Mouse (Mus musculus) ES-E14 (cell line): Measurements from ENCODE around the gene Rpl28. TPM values are rescaled to one million over a fixed set of nuclear protein-coding genes. Genes with fewer than 3 reads are reported as not detected.

Experiments
- DNase-seq: peaks from one replicate; pipeline ENCODE4 v3.0.0-alpha.2; 2013; ENCODE audit warnings: low read depth, low spot score
- H3K27ac ChIP-seq: 2 replicates; pipeline ENCODE4 v1.5.1; 2012; ENCODE audit warnings: low read depth, mild to moderate bottlenecking, low read length, moderate library complexity, mixed read lengths; ENCODE audit not compliant: poor library complexity, insufficient read depth, severe bottlenecking
- H3K36me3 ChIP-seq: 2 replicates; pipeline ENCODE4 v1.6.1; 2012; ENCODE audit warnings: mild to moderate bottlenecking, low read length, moderate library complexity, mixed read lengths; ENCODE audit not compliant: control insufficient read depth, poor library complexity, insufficient read depth, severe bottlenecking
- H3K4me1 ChIP-seq, 2 experiments: fragments of 150-350 bp in 1 of 2; sonication (generic) in 1 of 2; 2 replicates each; pipeline ENCODE4 v1.6.1; 2012; ENCODE audit warnings: low read length in 2 of 2, mild to moderate bottlenecking in 1 of 2, mixed read lengths in 1 of 2; ENCODE audit not compliant: control insufficient read depth in 2 of 2, insufficient read depth in 2 of 2, poor library complexity in 1 of 2
- H3K4me3 ChIP-seq, 2 experiments: fragments of 150-350 bp in 1 of 2; sonication (generic) in 1 of 2; 2 replicates each; pipeline ENCODE4 v1.5.1; 2012; ENCODE audit warnings: low read length in 2 of 2, low read depth in 1 of 2, mild to moderate bottlenecking in 1 of 2, mixed read lengths in 1 of 2; ENCODE audit not compliant: insufficient read depth in 1 of 2, poor library complexity in 1 of 2, severe bottlenecking in 1 of 2
- H3K9ac ChIP-seq: 2 replicates; pipeline ENCODE4 v1.6.1; 2012; ENCODE audit warnings: low read depth, mild to moderate bottlenecking, low read length, mixed read lengths; ENCODE audit not compliant: poor library complexity, insufficient read depth, severe bottlenecking
- H3K9me3 ChIP-seq: fragments of 150-350 bp; sonication (generic); 2 replicates; pipeline ENCODE4 v1.6.1; 2012; ENCODE audit warnings: low read depth, mild to moderate bottlenecking, low read length; ENCODE audit not compliant: control insufficient read depth, insufficient read depth
- CHD2 ChIP-seq: IDR thresholded peaks from 2 replicates; pipeline ENCODE4 v1.6.1; 2014; ENCODE audit warnings: mild to moderate bottlenecking, low read depth, low read length, inconsistent platforms
- HCFC1 ChIP-seq: IDR thresholded peaks from 2 replicates; pipeline ENCODE4 v1.6.1; 2012; ENCODE audit warnings: low read length, inconsistent platforms, borderline replicate concordance; ENCODE audit not compliant: insufficient read depth
- MAFK ChIP-seq: IDR thresholded peaks from 2 replicates; pipeline ENCODE4 v1.6.1; 2014; ENCODE audit warnings: mild to moderate bottlenecking, low read depth, low read length, inconsistent platforms; ENCODE audit not compliant: insufficient read depth
- ZC3H11A ChIP-seq: IDR thresholded peaks from 2 replicates; pipeline ENCODE4 v1.6.1; 2012; ENCODE audit warnings: low read depth, mild to moderate bottlenecking, inconsistent platforms, low read length, borderline replicate concordance
- ZNF384 ChIP-seq: IDR thresholded peaks from 2 replicates; pipeline ENCODE4 v1.6.1; 2012; ENCODE audit warnings: low read depth, low read length, inconsistent platforms
- in situ Hi-C, 2 experiments: fragments of 600-800 bp; cut with MboI; formaldehyde crosslinking; loops; one replicate each; pipeline ENCODE4 v1.15.1; 2025; ENCODE audit warnings: low sequenced_read_pairs in 2 of 2, inconsistent platforms in 1 of 2; ENCODE audit not compliant: unreplicated experiment in 2 of 2
- total RNA-seq: library from RNA; depleted of rRNA; stranded (reverse); fragments of 300-350 nt; gene quantifications from 2 replicates; pipeline ENCODE4 v1.2.3, GENCODE M21; 2012

Rpl28 gene
- total RNA-seq, 1 experiment: 1,352 TPM

- Histone ChIP-seq H3K36me3 (peaks cover 12% of the 10 kb centered on the region), H3K9me3 (no peaks in the 10 kb centered on the region), H3K4me3 (peak within 1 kb of the TSS; percentile 92 to 95), H3K4me1 (peaks cover 2 to 9% of the 10 kb centered on the region in 2 experiments; a peak in 2 of 4 replicates), H3K9ac (peak within 1 kb of the TSS; percentile 92), H3K27ac (peak within 1 kb of the TSS; percentile 89)
- TF ChIP-seq ZNF384 (no peak), CHD2 (peak; percentile 61; the same call in 1 of the 2 replicates), HCFC1 (no peak; the same call in 1 of the 2 replicates), ZC3H11A (no peak), MAFK (no peak)
- DNase-seq: peak; percentile 98
- in situ Hi-C loops: no loop called here
These were observed 39.7 kb upstream of the Rpl28 start, which contains the start of gene Cox6b2 for GRCm38 (mm10) chr7:4752821-4753570. Cox6b2 (minus strand) TSS chr7:4753094.

- H3K9ac ChIP-seq: no peak overlapping the region
- in situ Hi-C loops: no loop called here
- TF ChIP-seq ZNF384: no peak
- TF ChIP-seq ZC3H11A: no peak
- no peak for TF ChIP-seq MAFK
- TF ChIP-seq CHD2: no peak
- TF ChIP-seq HCFC1: no peak
- H3K4me3 ChIP-seq: no peak overlapping the region
- no peak for DNase-seq
- H3K9me3 ChIP-seq: no peaks in the 10 kb centered on the region
- H3K27ac ChIP-seq: no peak overlapping the region; the same call in 1 of the 2 replicates
- no peaks in the 10 kb centered on the region for H3K4me1 ChIP-seq
- no peaks in the 10 kb centered on the region for H3K36me3 ChIP-seq
These were observed 33.0 kb upstream of the Rpl28 start for GRCm38 (mm10) chr7:4759670-4760069.

- no peak overlapping the region for H3K9ac ChIP-seq
- no peaks in the 10 kb centered on the region for H3K36me3 ChIP-seq
- no peak overlapping the region for H3K4me3 ChIP-seq
- no peak overlapping the region for H3K27ac ChIP-seq
- in situ Hi-C loops: no loop called here
- no peaks in the 10 kb centered on the region for H3K9me3 ChIP-seq
- TF ChIP-seq ZC3H11A: no peak
- TF ChIP-seq HCFC1: no peak
- no peak for TF ChIP-seq ZNF384
- TF ChIP-seq MAFK: no peak
- peaks cover 0 to 2% of the 10 kb centered on the region in 2 experiments; a peak in 1 of 4 replicates for H3K4me1 ChIP-seq
- no peak for DNase-seq
These were observed 27.5 kb upstream of the Rpl28 start for GRCm38 (mm10) chr7:4764946-4765710.

GRCm38 (mm10) chr7:4771202-4771601, 21.5 kb upstream of the Rpl28 start, which contains the start of gene Fam71e2:
Fam71e2 (minus strand) TSS chr7:4771302.
- H3K9ac ChIP-seq: no peak within 1 kb of the TSS
- peak within 1 kb of the TSS in 1 of 2 experiments; percentile 46; a peak in 1 of 4 replicates for H3K4me3 ChIP-seq
- H3K4me1 ChIP-seq: no peaks in the 10 kb centered on the region
- in situ Hi-C loops: no loop called here
- no peak for TF ChIP-seq HCFC1
- no peak for TF ChIP-seq ZC3H11A
- no peak for TF ChIP-seq MAFK
- no peak for TF ChIP-seq ZNF384
- TF ChIP-seq CHD2: no peak
- no peak for DNase-seq
- no peaks in the 10 kb centered on the region for H3K9me3 ChIP-seq
- H3K36me3 ChIP-seq: no peaks in the 10 kb centered on the region
- H3K27ac ChIP-seq: no peak within 1 kb of the TSS
